Mouse (Mus musculus): ENCODE data around the gene Ubc. TPM values are rescaled to one million over a fixed set of nuclear protein-coding genes. Genes with fewer than 3 reads are reported as not detected.

Gene Ubc
- polyA plus RNA-seq, 1 experiment from 2014 or later: 1,055 TPM

DNA sequence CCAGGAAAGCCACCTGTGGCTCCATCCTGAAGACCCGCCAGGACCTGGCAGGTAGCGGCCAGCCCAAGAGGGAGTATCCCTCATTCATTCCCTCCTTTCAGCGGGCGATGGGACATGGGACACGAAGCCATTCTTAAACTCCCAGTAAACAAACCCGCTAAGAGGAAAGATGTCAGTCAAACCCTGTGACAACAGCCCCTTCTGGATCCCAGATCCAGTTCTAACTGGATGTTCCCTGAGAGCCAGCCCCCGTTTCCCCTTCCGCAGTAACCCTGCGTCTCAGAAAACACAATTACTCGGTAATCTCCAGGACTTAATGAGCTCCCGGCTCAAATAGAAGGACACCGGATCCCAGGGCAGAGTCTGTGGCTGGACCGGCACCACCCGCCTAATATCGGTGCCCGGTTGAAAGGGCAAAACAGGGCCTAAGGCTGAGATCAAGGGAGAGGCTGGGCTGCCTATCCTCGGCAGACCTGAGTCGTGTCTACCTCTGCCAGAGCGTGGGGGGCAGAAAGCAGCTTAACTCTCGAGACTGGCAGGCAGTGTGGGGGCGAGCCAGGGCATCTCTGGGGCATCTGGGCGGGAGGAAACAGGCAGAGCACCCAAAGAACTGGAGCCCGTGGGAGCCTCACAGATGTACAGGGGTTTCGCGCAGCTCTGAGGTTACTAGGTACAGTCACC is 50.0 kb downstream of the Ubc start:
- Histone ChIP-seq H3K27me3 (ENCODE audit: control insufficient read depth, insufficient read depth, low read length) (no peaks in the 10 kb centered on the region), H3K27ac (ENCODE audit: low read length) (no peak overlapping the region), H3K4me1 (ENCODE audit: control insufficient read depth, insufficient read depth, low read length) (peaks cover 19% of the 10 kb centered on the region), H3K9me3 (ENCODE audit: control insufficient read depth, low read depth, low read length) (no peaks in the 10 kb centered on the region), H3K36me3 (ENCODE audit: control insufficient read depth, insufficient read depth, low read length) (no peaks in the 10 kb centered on the region), H3K4me2 (replicated peaks; ENCODE audit: low read depth, low read length) (peak overlapping the region; percentile 88), H3K9ac (replicated peaks; ENCODE audit: low read depth, low read length) (peak overlapping the region; percentile 56), H3K4me3 (ENCODE audit: low read depth, low read length) (peak overlapping the region; percentile 86)
- ATAC-seq (ENCODE audit: insufficient number of reproducible peaks, insufficient read depth, low FRiP score, low read depth): no peak
- WGBS: 6% methylated on average over 25 of the region's 25 CpGs

- WGBS: 7% methylated on average over 18 of the region's 18 CpGs
- Histone ChIP-seq H3K4me2 (replicated peaks; ENCODE audit: low read depth, low read length) (peak overlapping the region; percentile 88), H3K27me3 (ENCODE audit: control insufficient read depth, insufficient read depth, low read length) (no peaks in the 10 kb centered on the region), H3K9me3 (ENCODE audit: control insufficient read depth, low read depth, low read length) (no peaks in the 10 kb centered on the region), H3K4me1 (ENCODE audit: control insufficient read depth, insufficient read depth, low read length) (peaks cover 19% of the 10 kb centered on the region), H3K4me3 (ENCODE audit: low read depth, low read length) (peak overlapping the region; percentile 86), H3K27ac (ENCODE audit: low read length) (no peak overlapping the region), H3K9ac (replicated peaks; ENCODE audit: low read depth, low read length) (no peak overlapping the region), H3K36me3 (ENCODE audit: control insufficient read depth, insufficient read depth, low read length) (no peaks in the 10 kb centered on the region)
- ATAC-seq (ENCODE audit: insufficient number of reproducible peaks, insufficient read depth, low FRiP score, low read depth): no peak; the same call in 1 of the 2 replicates
These were observed 50.8 kb downstream of the Ubc start for GRCm38 (mm10) chr5:125339108-125339751.

DNA sequence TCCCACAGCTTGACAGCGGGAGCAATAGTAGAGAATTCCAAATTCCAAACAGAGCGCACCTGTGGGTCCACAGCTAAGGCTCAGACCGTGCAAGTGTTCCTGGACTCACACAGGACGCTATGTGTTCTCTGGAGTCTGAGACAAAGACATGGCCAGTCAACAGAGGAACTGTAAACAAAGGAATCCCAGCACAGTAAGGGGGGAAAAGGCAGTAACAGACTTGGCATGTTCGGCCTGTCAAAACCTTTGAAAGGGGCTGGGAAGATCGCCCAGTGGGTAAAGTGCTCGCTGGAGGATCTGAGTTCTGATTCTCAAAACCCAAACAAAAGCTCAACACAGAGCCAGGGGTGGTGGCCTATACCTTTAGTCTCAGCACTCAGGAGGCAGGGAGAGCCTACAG is 52.5 kb downstream of the Ubc start:
- Histone ChIP-seq H3K27me3 (ENCODE audit: control insufficient read depth, insufficient read depth, low read length) (no peaks in the 10 kb centered on the region), H3K36me3 (ENCODE audit: control insufficient read depth, insufficient read depth, low read length) (no peaks in the 10 kb centered on the region), H3K4me1 (ENCODE audit: control insufficient read depth, insufficient read depth, low read length) (peaks cover 19% of the 10 kb centered on the region), H3K4me2 (replicated peaks; ENCODE audit: low read depth, low read length) (no peak overlapping the region), H3K9me3 (ENCODE audit: control insufficient read depth, low read depth, low read length) (no peaks in the 10 kb centered on the region), H3K27ac (ENCODE audit: low read length) (no peak overlapping the region), H3K9ac (replicated peaks; ENCODE audit: low read depth, low read length) (no peak overlapping the region), H3K4me3 (ENCODE audit: low read depth, low read length) (no peak overlapping the region)
- no peak for ATAC-seq (ENCODE audit: insufficient number of reproducible peaks, insufficient read depth, low FRiP score, low read depth)
- 68% methylated on average over 7 of the region's 7 CpGs for whole genome bisulfite sequencing

DNA sequence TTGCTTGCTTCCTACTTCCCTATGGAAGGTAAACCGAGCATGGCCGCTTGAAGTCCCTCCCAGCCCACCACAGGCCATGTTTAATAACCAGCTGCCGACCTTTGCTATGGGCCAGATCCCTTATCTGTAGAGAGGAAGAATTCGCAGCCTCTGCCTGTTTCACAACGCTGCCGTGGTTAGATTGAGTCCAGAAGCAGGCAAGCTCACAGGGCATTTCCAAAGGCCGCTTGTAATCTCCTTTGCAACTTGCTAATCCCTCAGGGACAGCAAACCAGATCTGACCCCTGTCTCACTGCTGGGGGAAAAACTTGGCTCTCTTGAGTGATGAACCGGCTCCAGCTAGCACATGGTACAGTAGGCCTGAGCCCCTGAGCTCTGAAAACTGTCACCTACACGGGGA is 53.0 kb downstream of the Ubc start:
- WGBS: 45% methylated on average over 9 of the region's 9 CpGs
- Histone ChIP-seq H3K9me3 (ENCODE audit: control insufficient read depth, low read depth, low read length) (no peaks in the 10 kb centered on the region), H3K4me3 (ENCODE audit: low read depth, low read length) (no peak overlapping the region), H3K27ac (ENCODE audit: low read length) (no peak overlapping the region), H3K36me3 (ENCODE audit: control insufficient read depth, insufficient read depth, low read length) (no peaks in the 10 kb centered on the region), H3K27me3 (ENCODE audit: control insufficient read depth, insufficient read depth, low read length) (no peaks in the 10 kb centered on the region), H3K9ac (replicated peaks; ENCODE audit: low read depth, low read length) (no peak overlapping the region), H3K4me2 (replicated peaks; ENCODE audit: low read depth, low read length) (no peak overlapping the region), H3K4me1 (ENCODE audit: control insufficient read depth, insufficient read depth, low read length) (peaks cover 19% of the 10 kb centered on the region)
- no peak for ATAC-seq (ENCODE audit: insufficient number of reproducible peaks, insufficient read depth, low FRiP score, low read depth)

Other genes starting within 250 kb of the Ubc start
- 32.7 and 33.4 TPM in 2 replicates for gene Ncor2, start 211.0 kb downstream of the Ubc start, polyA plus RNA-seq (2014; fragmentation: Nextera tagmentation; extraction: Ambion mirVana)
- gene Scarb1, start 49.1 kb downstream of the Ubc start, polyA plus RNA-seq (2014; fragmentation: Nextera tagmentation; extraction: Ambion mirVana): 45.0 and 47.1 TPM in 2 replicates
- gene Gm10382, start 880 bp downstream of the Ubc start, polyA plus RNA-seq (2014; fragmentation: Nextera tagmentation; extraction: Ambion mirVana): 0.20 and 0.35 TPM in 2 replicates
- 7.5 and 9.2 TPM in 2 replicates for gene Dhx37, start 43.9 kb upstream of the Ubc start, polyA plus RNA-seq (2014; fragmentation: Nextera tagmentation; extraction: Ambion mirVana)
- 28.3 and 34.1 TPM in 2 replicates for gene Bri3bp, start 51.4 kb upstream of the Ubc start, polyA plus RNA-seq (2014; fragmentation: Nextera tagmentation; extraction: Ambion mirVana)
- gene Aacs, start 85.6 kb upstream of the Ubc start, polyA plus RNA-seq (2014; fragmentation: Nextera tagmentation; extraction: Ambion mirVana): 45.6 and 50.9 TPM in 2 replicates
- gene Tmem132b, start 141.6 kb upstream of the Ubc start, polyA plus RNA-seq (2014; fragmentation: Nextera tagmentation; extraction: Ambion mirVana): 0.36 and 0.62 TPM in 2 replicates

Data from stomach, embryonic 14.5 days (tissue).